Mouse (Mus musculus): ENCODE measurements around the gene Calr3.

Gene Calr3

DNA sequence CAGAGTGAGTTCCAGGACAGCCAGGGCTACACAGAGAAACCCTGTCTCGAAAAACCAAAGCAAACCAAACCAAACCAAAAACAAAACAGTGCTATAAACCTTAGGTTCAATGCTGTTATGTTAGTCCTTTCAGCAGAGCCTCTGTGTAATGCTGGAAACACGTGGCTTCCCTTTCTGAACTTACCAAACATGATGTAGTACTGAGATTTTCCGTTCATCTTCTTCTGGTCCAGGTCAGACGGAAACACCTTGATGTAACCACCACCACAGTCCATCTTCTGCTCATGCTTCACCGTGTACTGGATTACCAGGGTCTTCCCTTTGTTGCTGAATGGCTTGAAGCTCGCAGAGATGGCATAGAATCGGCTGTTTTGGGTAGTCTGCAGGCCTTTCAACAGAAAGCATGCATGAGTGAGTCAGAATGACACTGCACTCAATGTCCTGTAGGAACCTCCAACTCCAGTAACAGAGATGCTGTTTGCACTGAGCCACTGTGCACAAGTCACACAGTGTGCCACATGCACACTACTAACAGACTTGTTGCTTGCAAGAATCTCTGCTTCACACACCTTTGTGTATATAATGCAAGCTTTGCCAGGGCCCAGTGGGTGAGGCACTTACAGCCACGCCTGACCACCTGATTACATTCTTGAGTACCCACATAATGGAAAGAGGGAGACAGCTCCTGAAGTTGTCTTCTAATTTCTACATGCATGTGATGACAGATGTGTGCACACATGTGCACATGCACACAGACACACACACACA, 5.2 kb downstream of the Calr3 start:
- in situ Hi-C loops (cut with MboI, MseI) = no loop called here

GRCm38 (mm10) chr8:72434952-72435351, 8.7 kb downstream of the Calr3 start:
- in situ Hi-C loops (cut with MboI, MseI) = no loop called here

DNA sequence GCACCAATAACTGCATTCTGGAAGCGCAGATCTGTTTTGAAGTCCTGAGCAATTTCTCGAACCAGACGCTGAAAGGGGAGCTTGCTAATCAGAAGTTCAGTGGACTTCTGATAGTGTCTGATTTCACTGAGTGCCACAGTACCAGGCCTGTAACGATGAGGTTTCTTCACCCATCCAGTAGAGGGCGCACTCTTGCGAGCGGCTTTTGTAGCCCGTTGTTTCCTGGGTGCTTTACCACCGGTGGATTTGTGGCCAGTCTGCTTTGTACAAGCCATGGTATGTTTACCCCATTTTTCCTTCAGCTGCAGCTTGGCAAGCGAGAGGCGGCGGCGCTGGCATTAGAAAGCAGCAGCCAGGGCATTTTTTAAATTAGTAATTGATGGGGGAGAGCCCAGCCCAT, 14.0 kb downstream of the Calr3 start:
- in situ Hi-C loops (cut with MboI, MseI) = no loop called here

- in situ Hi-C loops (cut with MboI, MseI) = loop anchor here (25.0 kb wide), 1 partner anchor 589 kb away; no protein-coding TSS in a partner anchor
These were observed 20.7 kb downstream of the Calr3 start for GRCm38 (mm10) chr8:72422926-72423325.

DNA sequence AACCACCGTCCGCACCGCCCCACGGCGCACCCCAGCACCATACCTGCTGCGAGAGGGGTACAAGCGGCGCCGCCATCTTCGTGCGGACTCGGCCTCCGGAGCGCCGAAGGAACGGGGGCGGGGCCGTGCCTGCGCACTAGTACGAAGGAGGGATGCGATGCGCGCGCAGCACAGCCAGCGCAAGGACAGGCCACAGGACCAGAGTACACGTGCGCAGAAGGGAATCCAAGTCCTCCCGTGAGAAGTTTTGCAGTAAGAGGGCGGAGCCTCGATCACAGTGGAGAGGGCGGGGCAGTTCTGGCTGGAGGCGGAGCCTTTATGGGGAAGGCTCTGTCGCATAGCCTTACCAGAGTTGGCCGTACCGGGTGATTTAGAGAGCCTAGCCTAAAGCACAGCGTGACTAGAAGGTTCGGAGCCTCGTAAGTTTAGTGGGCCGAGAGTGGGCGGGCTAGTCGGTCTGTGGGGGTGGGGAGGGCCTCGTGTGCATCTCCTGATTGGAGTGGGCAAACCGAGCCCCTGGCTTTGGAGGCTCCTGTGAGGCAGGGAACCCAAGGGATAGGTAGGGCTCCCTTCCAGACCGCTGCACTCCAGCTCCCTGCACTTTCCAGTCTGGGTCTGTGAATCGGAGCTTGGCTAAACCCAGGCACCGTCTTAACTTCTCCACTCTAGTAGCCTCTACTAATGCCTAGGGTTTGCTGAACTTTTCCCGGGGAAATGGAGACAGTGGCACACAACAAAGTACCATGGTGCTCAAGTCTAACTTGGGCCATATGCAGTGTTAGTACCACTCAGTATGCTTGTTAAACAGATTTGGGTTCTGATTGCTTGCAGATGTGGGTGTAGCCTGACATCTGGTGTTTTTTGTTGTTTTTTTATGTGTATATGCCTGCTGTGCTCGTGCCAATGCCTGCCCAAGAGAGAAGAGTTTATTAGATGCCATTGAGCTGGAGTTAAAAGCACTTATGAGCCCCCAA, 22.0 kb downstream of the Calr3 start, which contains the start of gene Eps15l1:
TSS of gene Eps15l1 (minus strand) at position 99 of the 974 bp plus-strand sequence.
- in situ Hi-C loops (cut with MboI, MseI) = loop anchor here (25.0 kb wide), 1 partner anchor 591 kb away; no protein-coding TSS in a partner anchor

- in situ Hi-C loops (cut with MboI, MseI) = loop anchor here (25.0 kb wide), 1 partner anchor 592 kb away; no protein-coding TSS in a partner anchor
These were observed 22.9 kb downstream of the Calr3 start for GRCm38 (mm10) chr8:72420571-72421361.

DNA sequence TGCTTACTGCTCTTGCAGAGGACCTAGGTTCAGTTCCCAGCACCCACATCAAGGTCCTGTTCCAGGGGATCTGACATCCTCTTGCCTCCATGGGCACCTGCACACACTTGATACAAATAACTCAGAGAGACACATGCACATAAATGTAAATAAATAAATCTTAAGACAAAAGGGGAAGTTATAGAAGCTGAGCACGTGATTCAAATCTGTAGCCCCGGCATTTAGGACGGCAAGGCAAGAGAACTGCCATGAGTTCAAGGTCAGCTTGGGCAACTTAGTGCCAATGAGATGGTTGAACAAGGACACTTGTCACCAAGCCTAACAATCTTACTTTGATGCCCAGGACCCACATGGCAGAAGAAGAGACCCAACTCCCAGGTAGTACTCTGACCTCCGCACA, 25.6 kb downstream of the Calr3 start:
- in situ Hi-C loops (cut with MboI, MseI) = loop anchor here (25.0 kb wide), 1 partner anchor 594 kb away; no protein-coding TSS in a partner anchor

GRCm38 (mm10) chr8:72415252-72415651, 28.4 kb downstream of the Calr3 start:
- in situ Hi-C loops (cut with MboI, MseI) = loop anchor here (25.0 kb wide), 1 partner anchor 597 kb away; no protein-coding TSS in a partner anchor

DNA sequence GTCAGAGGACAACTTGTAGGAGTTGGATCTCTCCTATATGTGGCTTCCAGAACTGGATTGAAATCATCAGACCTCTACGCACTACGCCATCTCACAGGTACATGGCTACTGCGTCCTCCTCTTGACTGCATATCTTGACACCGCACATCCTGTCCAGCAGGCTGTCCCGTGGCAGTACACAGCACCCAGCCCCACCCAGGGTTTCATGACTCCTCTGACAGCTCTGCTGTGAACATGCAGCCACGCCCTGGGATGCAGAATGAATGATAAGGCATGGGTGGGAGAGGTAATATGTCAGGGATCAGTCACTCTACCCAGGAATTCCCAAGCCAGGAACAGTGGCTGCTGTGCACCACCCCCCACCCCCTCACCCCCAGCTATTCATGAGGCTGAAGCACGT, 29.8 kb downstream of the Calr3 start:
- in situ Hi-C loops (cut with MboI, MseI) = loop anchor here (25.0 kb wide), 1 partner anchor 598 kb away; no protein-coding TSS in a partner anchor

GRCm38 (mm10) chr8:72409443-72409842, 34.2 kb downstream of the Calr3 start:
- in situ Hi-C loops (cut with MboI, MseI) = loop anchor here (25.0 kb wide), 1 partner anchor 603 kb away; no protein-coding TSS in a partner anchor

DNA sequence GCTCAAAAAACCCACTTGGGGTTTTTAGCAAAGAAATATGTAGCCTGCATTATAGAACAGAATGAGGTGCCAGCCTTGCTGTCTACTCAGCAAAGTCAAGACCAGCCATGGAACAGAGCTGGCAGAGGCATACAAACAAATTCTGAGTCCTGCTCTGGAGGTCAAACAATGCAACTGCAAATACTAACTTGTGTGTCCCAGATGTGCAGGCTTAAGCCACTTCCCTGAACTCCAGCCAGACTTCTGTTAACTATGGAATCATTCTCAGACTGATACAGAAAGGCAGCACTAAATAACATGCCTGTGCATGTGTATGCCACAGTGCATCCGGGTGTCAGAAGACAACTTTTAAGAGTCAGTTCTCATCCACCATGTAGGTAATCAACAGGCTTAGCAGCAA, 35.8 kb downstream of the Calr3 start:
- in situ Hi-C loops (cut with MboI, MseI) = loop anchor here (25.0 kb wide), 1 partner anchor 604 kb away; no protein-coding TSS in a partner anchor

GRCm38 (mm10) chr8:72402981-72403380, 40.7 kb downstream of the Calr3 start:
- in situ Hi-C loops (cut with MboI, MseI) = loop anchor here (25.0 kb wide), 1 partner anchor 609 kb away; no protein-coding TSS in a partner anchor

GRCm38 (mm10) chr8:72401381-72401780, 42.3 kb downstream of the Calr3 start:
- in situ Hi-C loops (cut with MboI, MseI) = loop anchor here (25.0 kb wide), 1 partner anchor 611 kb away; no protein-coding TSS in a partner anchor

GRCm38 (mm10) chr8:72385737-72386136, 57.9 kb downstream of the Calr3 start:
- in situ Hi-C loops (cut with MboI, MseI) = no loop called here

- in situ Hi-C loops (cut with MboI, MseI) = no loop called here
These were observed 61.3 kb downstream of the Calr3 start for GRCm38 (mm10) chr8:72382395-72382794.

DNA sequence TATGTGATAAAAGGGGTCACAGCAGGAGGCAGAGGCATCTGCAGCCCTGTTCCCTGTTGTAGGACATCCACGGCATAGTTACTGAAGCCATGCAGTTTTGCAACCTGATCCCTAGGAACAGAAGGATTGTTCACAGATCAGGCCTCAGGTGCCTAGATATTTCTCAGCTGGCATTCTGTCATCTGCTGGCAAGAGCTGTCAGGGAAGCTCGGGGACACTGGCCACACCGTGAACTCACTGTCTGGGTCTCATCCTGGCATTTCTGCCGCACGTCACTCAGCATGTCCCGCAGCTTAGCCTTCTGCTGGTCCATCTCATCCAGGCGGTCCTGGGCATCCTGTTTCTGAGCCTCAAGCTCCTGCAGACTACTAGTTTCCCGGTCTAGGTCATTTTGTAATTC, 63.0 kb downstream of the Calr3 start:
- in situ Hi-C loops (cut with MboI, MseI) = no loop called here

- in situ Hi-C loops (cut with MboI, MseI) = no loop called here
These were observed 66.8 kb downstream of the Calr3 start for GRCm38 (mm10) chr8:72376900-72377299.

DNA sequence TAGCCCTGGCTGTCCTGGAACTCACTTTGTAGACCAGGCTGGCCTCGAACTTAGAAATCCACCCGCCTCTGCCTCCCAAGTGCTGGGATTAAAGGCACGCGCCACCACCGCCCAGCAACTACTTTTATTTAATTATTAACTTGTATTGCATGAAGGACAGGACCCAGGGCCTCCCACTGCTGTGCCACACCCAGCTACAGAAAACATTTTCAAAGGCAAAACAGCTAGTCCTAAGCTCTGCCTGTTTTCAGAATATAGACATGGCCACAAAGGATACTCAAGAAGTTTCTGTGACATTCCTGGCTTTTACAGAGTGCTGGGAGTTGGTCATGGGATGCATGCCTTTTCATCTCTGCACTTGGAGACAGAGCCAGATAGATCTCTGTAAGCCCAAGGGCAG, 67.4 kb downstream of the Calr3 start:
- in situ Hi-C loops (cut with MboI, MseI) = no loop called here

- in situ Hi-C loops (cut with MboI, MseI) = no loop called here
These were observed 68.5 kb downstream of the Calr3 start for GRCm38 (mm10) chr8:72375161-72375560.

All from T-helper 2 cell (primary cell).